10 mouse cellular contexts compared by ENCODE assay signal in the genomic region with DNA sequence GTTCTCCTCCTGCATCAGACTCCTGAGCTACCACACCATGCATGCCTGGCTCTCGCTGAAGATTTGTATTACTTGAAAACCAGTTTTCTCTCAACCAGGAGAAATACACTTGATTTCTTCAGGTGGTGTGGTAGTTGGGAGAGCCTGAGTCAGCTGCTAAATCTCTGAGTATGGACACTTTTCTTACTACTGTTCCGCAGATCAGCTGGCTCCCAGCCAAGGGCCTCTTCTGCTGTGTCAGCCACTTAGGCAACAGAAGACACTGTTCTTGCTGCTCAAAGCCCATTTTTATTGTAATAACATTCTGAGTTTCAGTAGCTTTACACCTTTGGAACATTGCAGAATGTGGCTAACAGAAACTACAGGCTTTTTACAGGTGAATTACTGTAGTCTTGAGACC.
DNase-seq lines count a peak whose midpoint lies in the region; ATAC-seq and TF ChIP-seq lines count a peak whose summit lies in the region.
"Had no signal": no experiment of that assay in that cellular context is flagged by ENCODE, and none has a peak within 500 bp of the region (broad histone marks: within the 10 kb centered on the region; RNA-seq: fewer than 3 reads in every experiment).

No protein-coding gene starts in this region.

- WGBS in hindbrain, postnatal 0 days, result 73% methylated on average over 2 of the region's 2 CpGs
- WGBS in hindbrain, embryonic 13.5 days, result 78% methylated on average over 2 of the region's 2 CpGs

- H3K4me2 ChIP-seq in hindbrain, postnatal 0 days (ENCODE audit: low read depth, low read length), result no peak overlapping the region
- H3K4me2 ChIP-seq in hindbrain, embryonic 13.5 days, result no peak overlapping the region
- H3K4me2 ChIP-seq: forebrain, embryonic 13.5 days had no signal

- H3K4me1 ChIP-seq in hindbrain, postnatal 0 days (ENCODE audit: insufficient read depth, low read length), result no peaks in the 10 kb centered on the region
- H3K4me1 ChIP-seq in hindbrain, embryonic 13.5 days (replicated peaks), result peaks cover 20% of the 10 kb centered on the region

- no peak for TF ChIP-seq CTCF in hindbrain, postnatal 0 days (IDR thresholded peaks at IDR 0.05; ENCODE audit: low read depth)

- H3K27me3 ChIP-seq in hindbrain, postnatal 0 days (ENCODE audit: insufficient read depth, low read length), result no peaks in the 10 kb centered on the region
- no peaks in the 10 kb centered on the region for H3K27me3 ChIP-seq in hindbrain, embryonic 13.5 days
- H3K27me3 ChIP-seq: forebrain, embryonic 13.5 days had no signal

- no peak for ATAC-seq in hindbrain, postnatal 0 days
- no peak for ATAC-seq in hindbrain, embryonic 13.5 days (ENCODE audit: low FRiP score)
- ATAC-seq: forebrain, embryonic 13.5 days had no signal

- DNase-seq in hindbrain, postnatal 0 days (ENCODE audit: low spot score), result peak; percentile 31
- peak; percentile 57 for DNase-seq in lung, postnatal 10 days
- no peak for DNase-seq in lung, postnatal 25 days (ENCODE audit: low spot score)
- DNase-seq in adrenal gland, postnatal 36 days, result peak; percentile 65 to 80
- peak; percentile 89 for DNase-seq in kidney, postnatal 10 days
- no peak for DNase-seq in spleen, adult 18-20 months
- DNase-seq in frontal cortex, postnatal 25 days (ENCODE audit: low spot score in 2 of 2), result no peak
- DNase-seq: cerebellum, adult 18-20 months had no signal

- H3K9ac ChIP-seq in hindbrain, postnatal 0 days (replicated peaks; ENCODE audit: low read length), result no peak overlapping the region
- no peak overlapping the region for H3K9ac ChIP-seq in hindbrain, embryonic 13.5 days
- H3K9ac ChIP-seq: forebrain, embryonic 13.5 days had no signal

- no peak overlapping the region for H3K27ac ChIP-seq in hindbrain, postnatal 0 days
- H3K27ac ChIP-seq in hindbrain, embryonic 13.5 days, result no peak overlapping the region
- H3K27ac ChIP-seq: forebrain, embryonic 13.5 days had no signal

- H3K4me3 ChIP-seq in hindbrain, postnatal 0 days (ENCODE audit: low read length), result no peak overlapping the region
- no peak overlapping the region for H3K4me3 ChIP-seq in hindbrain, embryonic 13.5 days
- H3K4me3 ChIP-seq: forebrain, embryonic 13.5 days had no signal

- no peaks in the 10 kb centered on the region for H3K36me3 ChIP-seq in hindbrain, postnatal 0 days (ENCODE audit: insufficient read depth, low read length)
- peaks cover 11% of the 10 kb centered on the region; the same call in 1 of the 2 replicates for H3K36me3 ChIP-seq in hindbrain, embryonic 13.5 days

- H3K9me3 ChIP-seq in hindbrain, postnatal 0 days (ENCODE audit: low read length), result no peaks in the 10 kb centered on the region
- H3K9me3 ChIP-seq in hindbrain, embryonic 13.5 days, result no peaks in the 10 kb centered on the region
- H3K9me3 ChIP-seq: forebrain, embryonic 13.5 days had no signal

Comparison
In these comparisons a context has a peak if more than half of its experiments do, and no peak if none do; other contexts are left out.
1. DNase-seq: peak in hindbrain, postnatal 0 days (single experiment), lung, postnatal 10 days (single experiment), adrenal gland, postnatal 36 days (2 of 2) and kidney, postnatal 10 days (single experiment); none in lung, postnatal 25 days (single experiment), spleen, adult 18-20 months (0 of 2) and frontal cortex, postnatal 25 days (0 of 2).